Mouse (Mus musculus): ENCODE measurements around the gene Rnf187. TPM values are rescaled to one million over a fixed set of nuclear protein-coding genes. Genes with fewer than 3 reads are reported as not detected.
"Not testable (repeated sequence)": the region's sequence is repeated elsewhere in the genome, so short reads cannot be mapped to it uniquely, and the experiment has no call there.

Rnf187 gene
- polyA plus RNA-seq, 1 experiment from 2014 or later = 113 TPM

DNA sequence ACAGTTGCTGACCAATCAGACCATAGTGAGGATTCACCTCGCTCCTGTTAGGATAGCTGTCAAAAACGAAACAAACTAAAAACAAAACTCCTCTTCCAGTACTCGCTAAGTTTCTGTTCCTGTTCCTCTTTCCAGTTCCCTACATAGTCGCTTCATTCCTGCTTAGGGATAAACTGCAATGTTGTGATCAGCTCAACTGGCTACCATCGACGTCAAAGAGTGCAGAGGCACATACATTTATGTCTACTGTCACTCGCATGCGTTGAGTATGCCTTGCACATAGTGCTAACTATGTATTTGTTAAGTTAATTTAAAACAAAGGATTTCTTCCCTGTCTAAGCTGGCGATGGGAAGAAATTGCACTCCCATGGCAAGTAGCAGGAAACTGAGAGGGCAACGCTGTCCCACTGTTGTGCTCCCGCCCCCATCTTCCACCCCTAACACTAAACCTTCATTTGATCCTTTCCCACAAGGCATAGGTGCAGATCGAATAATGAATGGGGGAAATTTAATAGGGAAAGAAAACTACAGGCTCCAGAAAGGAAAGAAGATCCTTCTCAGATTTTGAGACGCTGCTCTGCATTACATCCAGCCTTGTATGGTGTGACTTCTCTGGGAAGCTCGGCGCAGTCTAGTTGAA is 20.6 kb upstream of the Rnf187 start:
- peak overlapping the region; percentile 70 for H3K9ac ChIP-seq (ENCODE audit: low read length)
- no peak for ATAC-seq (ENCODE audit: insufficient read depth, low FRiP score)
- 34% methylated on average over 15 of the region's 15 CpGs for WGBS

DNA sequence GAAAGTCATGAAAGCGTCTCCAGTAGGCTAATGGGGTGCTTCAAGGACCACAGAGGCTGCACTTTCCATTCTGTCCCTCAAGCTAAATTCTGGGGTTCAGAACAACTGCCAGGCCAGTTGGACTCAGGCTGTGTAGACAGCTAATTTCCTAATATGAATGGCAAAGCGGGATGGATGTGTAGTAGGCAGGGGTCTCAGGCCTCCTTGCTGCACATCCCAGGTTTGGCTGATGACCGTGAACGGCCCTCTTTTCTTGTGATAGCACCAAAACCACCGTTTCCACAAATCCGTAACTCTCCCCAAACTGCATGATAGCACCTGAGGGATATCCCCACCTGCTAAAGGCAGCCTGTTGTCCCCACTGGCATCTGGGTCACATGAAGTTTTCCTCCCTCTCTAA is 19.8 kb upstream of the Rnf187 start:
- H3K27ac ChIP-seq (ENCODE audit: low read length) = no peak overlapping the region
- H3K4me2 ChIP-seq (ENCODE audit: low read depth, low read length) = 0 out of 2 replicates have a peak overlapping the region, but pooled peaks have one; percentile 76
- H3K27me3 ChIP-seq (ENCODE audit: control insufficient read depth, insufficient read depth, low read length) = peaks cover 16% of the 10 kb centered on the region
- ATAC-seq (ENCODE audit: insufficient read depth, low FRiP score) = no peak
- no peak overlapping the region for H3K4me3 ChIP-seq (replicated peaks; ENCODE audit: low read length)
- no peak overlapping the region for H3K9ac ChIP-seq (ENCODE audit: low read length)
- WGBS = 86% methylated on average over 6 of the region's 6 CpGs
- H3K36me3 ChIP-seq (ENCODE audit: control insufficient read depth, insufficient read depth, low read length) = peaks cover 7% of the 10 kb centered on the region
- H3K9me3 ChIP-seq (replicated peaks; ENCODE audit: control insufficient read depth, low read length) = peaks cover 6% of the 10 kb centered on the region
- H3K4me1 ChIP-seq (ENCODE audit: control insufficient read depth, insufficient read depth, low read length) = peaks cover 28% of the 10 kb centered on the region

More for the DNA sequence above, 20.6 kb upstream of the Rnf187 start:
- H3K27ac ChIP-seq (ENCODE audit: low read length) = no peak overlapping the region
- peaks cover 20% of the 10 kb centered on the region for H3K27me3 ChIP-seq (ENCODE audit: control insufficient read depth, insufficient read depth, low read length)
- peaks cover 24% of the 10 kb centered on the region for H3K4me1 ChIP-seq (ENCODE audit: control insufficient read depth, insufficient read depth, low read length)
- H3K4me3 ChIP-seq (replicated peaks; ENCODE audit: low read length) = peak overlapping the region; percentile 64
- H3K36me3 ChIP-seq (ENCODE audit: control insufficient read depth, insufficient read depth, low read length) = peaks cover 7% of the 10 kb centered on the region
- peaks cover 6% of the 10 kb centered on the region for H3K9me3 ChIP-seq (replicated peaks; ENCODE audit: control insufficient read depth, low read length)
- peak overlapping the region; percentile 76 for H3K4me2 ChIP-seq (ENCODE audit: low read depth, low read length)

DNA sequence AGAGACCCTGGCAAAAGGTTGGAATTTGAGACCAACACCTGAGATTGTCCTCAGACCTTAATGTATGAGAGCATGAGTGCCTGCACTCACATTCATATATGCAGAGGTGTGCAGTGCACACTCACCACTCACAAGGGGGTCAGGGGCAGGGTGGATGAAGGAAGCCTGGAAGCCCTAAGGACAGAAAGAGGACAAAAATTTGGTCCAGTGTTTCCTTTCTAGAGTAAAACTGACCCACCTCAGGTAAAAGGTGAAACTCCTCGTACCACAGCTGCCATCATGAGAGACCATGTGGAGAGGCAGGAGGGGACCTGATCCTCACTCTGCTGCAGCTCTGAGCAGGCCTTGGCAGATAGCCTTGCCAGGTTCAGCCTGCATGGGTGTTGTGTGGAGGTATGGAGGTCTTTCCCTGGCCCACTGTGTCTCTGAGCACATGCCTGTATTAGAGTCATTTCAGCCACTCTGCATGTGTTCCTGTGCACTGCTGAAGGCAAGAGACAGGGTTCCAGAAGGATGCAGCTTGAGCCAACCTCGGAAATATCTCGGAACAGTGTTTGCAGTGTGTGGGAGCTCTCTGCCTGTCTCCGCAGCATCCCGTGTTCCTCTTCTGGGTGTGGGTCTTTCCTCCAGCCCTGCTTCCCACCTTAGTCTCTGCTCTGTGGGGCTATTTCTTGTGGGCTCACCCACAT is 18.7 kb upstream of the Rnf187 start:
- H3K36me3 ChIP-seq (ENCODE audit: control insufficient read depth, insufficient read depth, low read length) = peaks cover 7% of the 10 kb centered on the region
- ATAC-seq (ENCODE audit: insufficient read depth, low FRiP score) = no peak
- peak overlapping the region; percentile 61; the same call in 1 of the 2 replicates for H3K4me3 ChIP-seq (replicated peaks; ENCODE audit: low read length)
- 85% methylated on average over 5 of the region's 5 CpGs for WGBS
- peaks cover 10% of the 10 kb centered on the region; the same call in 1 of the 2 replicates for H3K27me3 ChIP-seq (ENCODE audit: control insufficient read depth, insufficient read depth, low read length)
- peaks cover 6% of the 10 kb centered on the region for H3K9me3 ChIP-seq (replicated peaks; ENCODE audit: control insufficient read depth, low read length)
- H3K27ac ChIP-seq (ENCODE audit: low read length) = no peak overlapping the region
- H3K4me1 ChIP-seq (ENCODE audit: control insufficient read depth, insufficient read depth, low read length) = peaks cover 32% of the 10 kb centered on the region
- peak overlapping the region; percentile 97 for H3K4me2 ChIP-seq (ENCODE audit: low read depth, low read length)
- H3K9ac ChIP-seq (ENCODE audit: low read length) = peak overlapping the region; percentile 23

DNA sequence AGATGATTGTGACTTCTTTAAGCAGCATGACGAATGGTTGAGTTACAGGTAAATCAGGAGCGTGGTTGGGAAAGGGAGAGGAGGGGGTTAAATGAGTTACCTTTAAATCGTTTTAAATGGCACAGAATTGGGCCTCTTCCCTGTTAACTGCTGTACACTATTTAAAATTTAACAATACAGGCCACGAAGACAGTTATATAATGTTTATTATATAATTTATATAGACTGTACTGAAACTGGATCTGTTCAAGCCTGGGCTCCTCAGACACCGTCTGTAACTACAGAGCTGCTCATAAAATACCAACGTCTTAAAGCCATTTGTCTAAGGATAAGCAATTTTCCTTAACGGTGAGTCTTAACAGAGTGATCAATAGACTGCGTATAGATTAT is 17.1 kb upstream of the Rnf187 start:
- Histone ChIP-seq H3K36me3 (ENCODE audit: control insufficient read depth, insufficient read depth, low read length) (peaks cover 7% of the 10 kb centered on the region), H3K4me3 (replicated peaks; ENCODE audit: low read length) (peak overlapping the region; percentile 61), H3K27me3 (ENCODE audit: control insufficient read depth, insufficient read depth, low read length) (no peaks in the 10 kb centered on the region), H3K9ac (ENCODE audit: low read length) (peak overlapping the region; percentile 82), H3K4me2 (ENCODE audit: low read depth, low read length) (peak overlapping the region; percentile 97), H3K4me1 (ENCODE audit: control insufficient read depth, insufficient read depth, low read length) (peaks cover 32% of the 10 kb centered on the region), H3K27ac (ENCODE audit: low read length) (peak overlapping the region; percentile 99), H3K9me3 (replicated peaks; ENCODE audit: control insufficient read depth, low read length) (no peaks in the 10 kb centered on the region)
- ATAC-seq (ENCODE audit: insufficient read depth, low FRiP score) = no peak
- 13% methylated on average over 8 of the region's 8 CpGs for WGBS

DNA sequence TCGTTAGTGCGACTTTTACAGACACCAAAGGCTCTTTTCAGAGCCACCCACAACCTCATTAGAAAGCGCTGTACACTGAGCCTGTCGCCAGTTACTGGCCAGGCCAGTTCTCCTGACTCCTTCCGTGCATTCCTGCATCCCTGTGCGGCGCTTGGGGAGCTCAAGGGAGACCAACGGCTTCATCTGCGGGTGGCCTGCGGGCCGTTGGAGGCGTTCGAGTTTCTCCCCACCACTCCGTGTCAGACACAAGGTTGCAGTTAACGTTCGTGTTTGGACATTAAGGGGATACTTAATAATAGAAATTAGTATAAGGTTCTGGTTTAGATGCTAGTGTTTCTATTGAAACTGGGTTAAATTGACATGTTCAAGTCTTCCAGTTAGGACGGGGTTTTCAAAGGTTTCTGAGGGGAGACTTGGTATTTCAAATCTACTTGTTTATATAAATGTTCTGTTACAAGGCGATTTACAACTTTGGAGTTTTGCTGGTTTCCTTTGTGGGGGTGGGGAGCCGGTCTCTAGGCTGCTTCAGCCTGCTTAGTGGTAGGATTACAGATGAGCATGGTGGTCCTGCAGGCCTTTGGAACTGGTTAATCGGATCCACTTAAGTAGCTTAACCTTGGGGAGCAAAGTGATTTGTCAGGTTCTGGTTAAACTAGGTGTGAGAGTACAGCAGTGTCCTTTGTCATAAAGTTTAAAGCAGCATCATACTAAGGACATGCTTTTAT is 16.6 kb upstream of the Rnf187 start:
- Histone ChIP-seq H3K4me3 (replicated peaks; ENCODE audit: low read length) (peak overlapping the region; percentile 61), H3K36me3 (ENCODE audit: control insufficient read depth, insufficient read depth, low read length) (peaks cover 7% of the 10 kb centered on the region), H3K27ac (ENCODE audit: low read length) (peak overlapping the region; percentile 99), H3K9me3 (replicated peaks; ENCODE audit: control insufficient read depth, low read length) (no peaks in the 10 kb centered on the region), H3K9ac (ENCODE audit: low read length) (peak overlapping the region; percentile 82), H3K27me3 (ENCODE audit: control insufficient read depth, insufficient read depth, low read length) (no peaks in the 10 kb centered on the region), H3K4me2 (ENCODE audit: low read depth, low read length) (peak overlapping the region; percentile 97), H3K4me1 (ENCODE audit: control insufficient read depth, insufficient read depth, low read length) (peaks cover 32% of the 10 kb centered on the region)
- ATAC-seq (ENCODE audit: insufficient read depth, low FRiP score) = peak; percentile 39; the same call in 1 of the 2 replicates
- 0% methylated on average over 20 of the region's 20 CpGs for WGBS

DNA sequence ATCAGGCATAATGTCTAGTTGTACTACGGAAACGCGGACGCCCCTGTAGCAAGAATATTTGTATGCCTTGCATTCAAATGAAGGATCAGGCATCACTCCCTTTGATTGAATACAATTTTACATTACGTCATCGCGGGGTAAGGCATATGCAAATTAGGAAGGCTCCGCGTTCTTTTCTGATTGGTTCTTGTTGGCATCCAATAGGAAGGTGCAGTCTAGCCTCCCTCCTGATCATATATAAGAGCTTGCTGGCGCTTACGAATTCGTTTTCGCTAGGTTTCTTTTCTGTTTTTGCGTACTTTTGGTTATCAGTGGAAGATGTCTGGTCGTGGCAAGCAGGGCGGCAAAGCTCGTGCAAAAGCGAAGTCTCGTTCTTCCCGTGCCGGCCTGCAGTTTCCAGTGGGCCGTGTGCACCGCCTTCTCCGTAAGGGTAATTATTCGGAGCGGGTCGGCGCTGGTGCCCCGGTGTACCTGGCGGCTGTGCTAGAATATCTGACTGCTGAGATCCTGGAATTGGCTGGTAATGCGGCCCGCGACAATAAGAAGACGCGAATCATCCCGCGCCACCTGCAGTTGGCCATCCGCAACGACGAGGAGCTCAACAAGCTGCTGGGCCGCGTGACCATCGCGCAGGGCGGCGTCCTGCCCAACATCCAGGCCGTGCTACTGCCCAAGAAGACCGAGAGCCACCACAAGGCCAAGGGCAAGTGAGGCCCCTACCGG is 15.9 kb upstream of the Rnf187 start, which contains the start of the genes Hist3h2a and Trim17:
Gene Hist3h2a (plus strand): TSS at position 266 of the 723 bp plus-strand sequence.
Gene Trim17 (plus strand): TSS at position 266 of the 723 bp plus-strand sequence.
- H3K27ac ChIP-seq (ENCODE audit: low read length) = peak within 1 kb of the TSS; percentile 99
- no peaks in the 10 kb centered on the region for H3K9me3 ChIP-seq (replicated peaks; ENCODE audit: control insufficient read depth, low read length)
- peak; percentile 95 for ATAC-seq (ENCODE audit: insufficient read depth, low FRiP score)
- no peaks in the 10 kb centered on the region for H3K27me3 ChIP-seq (ENCODE audit: control insufficient read depth, insufficient read depth, low read length)
- peaks cover 7% of the 10 kb centered on the region for H3K36me3 ChIP-seq (ENCODE audit: control insufficient read depth, insufficient read depth, low read length)
- peaks cover 29% of the 10 kb centered on the region for H3K4me1 ChIP-seq (ENCODE audit: control insufficient read depth, insufficient read depth, low read length)
- peak within 1 kb of the TSS; percentile 97 for H3K4me2 ChIP-seq (ENCODE audit: low read depth, low read length)
- under 1% methylated on average over 49 of the region's 49 CpGs for WGBS
- peak within 1 kb of the TSS; percentile 82 for H3K9ac ChIP-seq (ENCODE audit: low read length)
- H3K4me3 ChIP-seq (replicated peaks; ENCODE audit: low read length) = peak within 1 kb of the TSS; percentile 61

DNA sequence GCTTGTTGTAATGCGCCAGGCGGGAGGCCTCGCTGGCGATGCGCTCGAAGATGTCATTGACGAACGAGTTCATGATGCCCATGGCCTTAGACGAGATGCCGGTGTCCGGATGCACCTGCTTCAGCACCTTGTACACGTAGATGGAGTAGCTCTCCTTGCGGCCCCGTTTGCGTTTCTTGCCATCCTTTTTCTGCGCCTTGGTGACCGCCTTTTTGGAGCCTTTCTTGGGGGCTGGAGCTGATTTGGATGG is 15.4 kb upstream of the Rnf187 start:
- H3K27me3 ChIP-seq (ENCODE audit: control insufficient read depth, insufficient read depth, low read length); ATAC-seq (ENCODE audit: insufficient read depth, low FRiP score); H3K36me3 ChIP-seq (ENCODE audit: control insufficient read depth, insufficient read depth, low read length); H3K9me3 ChIP-seq (replicated peaks; ENCODE audit: control insufficient read depth, low read length): not testable (repeated sequence)
- peak overlapping the region; percentile 90 for H3K27ac ChIP-seq (ENCODE audit: low read length)
- H3K9ac ChIP-seq (ENCODE audit: low read length) = peak overlapping the region; percentile 81
- H3K4me3 ChIP-seq (replicated peaks; ENCODE audit: low read length) = peak overlapping the region; percentile 61
- peaks cover 31% of the 10 kb centered on the region for H3K4me1 ChIP-seq (ENCODE audit: control insufficient read depth, insufficient read depth, low read length)
- H3K4me2 ChIP-seq (ENCODE audit: low read depth, low read length) = peak overlapping the region; percentile 97
- under 1% methylated on average over 17 of the region's 17 CpGs for WGBS

DNA sequence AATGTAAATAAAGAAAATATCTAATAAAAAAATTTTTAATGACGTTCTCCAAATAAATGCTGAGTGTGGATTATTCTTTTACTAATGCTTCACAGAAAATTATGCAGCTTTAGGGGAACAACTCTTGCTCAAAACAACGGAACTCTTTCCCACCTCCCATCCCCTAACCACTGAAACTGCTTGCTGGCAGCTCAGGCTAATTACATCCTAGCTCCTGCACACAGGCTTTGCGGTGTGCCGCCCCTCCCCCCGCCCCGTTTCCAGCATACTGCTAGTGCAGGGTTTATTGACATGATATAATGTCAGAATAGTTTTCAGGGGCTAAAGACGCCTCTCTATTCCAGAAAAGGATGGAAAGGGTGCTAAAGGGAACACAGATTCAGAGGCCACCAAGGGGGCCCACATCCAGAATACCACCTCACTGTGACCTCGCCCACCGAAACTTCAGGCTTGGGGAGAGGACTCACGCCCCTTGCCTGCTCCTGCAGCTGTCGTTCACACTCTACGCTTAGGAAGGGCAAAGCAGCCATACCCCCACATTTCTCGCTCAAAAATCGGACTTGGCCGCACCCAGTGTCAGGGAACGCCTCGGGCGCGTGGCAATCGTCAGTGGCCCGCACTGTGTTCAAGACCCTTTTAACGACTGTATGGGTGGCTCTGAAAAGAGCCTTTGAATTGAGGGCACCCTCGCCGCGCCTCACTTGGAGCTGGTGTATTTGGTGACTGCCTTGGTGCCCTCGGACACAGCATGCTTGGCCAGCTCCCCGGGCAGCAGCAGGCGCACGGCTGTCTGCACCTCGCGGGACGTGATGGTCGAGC is 14.8 kb upstream of the Rnf187 start:
- Histone ChIP-seq H3K4me1 (ENCODE audit: control insufficient read depth, insufficient read depth, low read length) (peaks cover 32% of the 10 kb centered on the region), H3K36me3 (ENCODE audit: control insufficient read depth, insufficient read depth, low read length) (peaks cover 7% of the 10 kb centered on the region), H3K27ac (ENCODE audit: low read length) (peak overlapping the region; percentile 90), H3K9me3 (replicated peaks; ENCODE audit: control insufficient read depth, low read length) (no peaks in the 10 kb centered on the region), H3K4me2 (ENCODE audit: low read depth, low read length) (peak overlapping the region; percentile 97), H3K27me3 (ENCODE audit: control insufficient read depth, insufficient read depth, low read length) (no peaks in the 10 kb centered on the region), H3K4me3 (replicated peaks; ENCODE audit: low read length) (peak overlapping the region; percentile 61), H3K9ac (ENCODE audit: low read length) (peak overlapping the region; percentile 81)
- ATAC-seq (ENCODE audit: insufficient read depth, low FRiP score) = peak; percentile 15
- under 1% methylated on average over 33 of the region's 33 CpGs for WGBS
